Mouse (Mus musculus): ENCODE measurements around the gene Wnk2.

The Wnk2 gene

DNA sequence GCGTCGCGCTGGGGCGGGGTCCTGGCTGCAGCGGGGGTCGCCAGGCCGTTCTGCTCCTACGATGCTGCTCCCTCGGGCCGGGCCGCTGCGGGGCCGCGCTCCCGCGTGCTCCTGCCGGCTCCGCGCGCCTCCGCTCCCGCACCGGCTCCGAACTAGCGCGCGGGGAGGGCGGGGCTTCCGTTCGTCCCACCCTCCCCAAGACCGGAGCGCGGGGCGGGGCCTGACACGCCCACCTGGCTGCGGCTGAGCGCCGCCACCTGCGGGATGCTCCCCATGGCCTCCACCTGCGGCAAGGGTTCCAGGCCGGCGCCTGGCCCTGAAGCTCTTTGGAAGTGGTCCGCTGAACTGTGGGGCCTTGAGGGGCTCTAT, at the start of gene Wnk2:
Wnk2 (minus strand) TSS at position 157 of the 369 bp plus-strand sequence.
- peak; percentile 50 for DNase-seq (ENCODE audit: low spot score)

DNA sequence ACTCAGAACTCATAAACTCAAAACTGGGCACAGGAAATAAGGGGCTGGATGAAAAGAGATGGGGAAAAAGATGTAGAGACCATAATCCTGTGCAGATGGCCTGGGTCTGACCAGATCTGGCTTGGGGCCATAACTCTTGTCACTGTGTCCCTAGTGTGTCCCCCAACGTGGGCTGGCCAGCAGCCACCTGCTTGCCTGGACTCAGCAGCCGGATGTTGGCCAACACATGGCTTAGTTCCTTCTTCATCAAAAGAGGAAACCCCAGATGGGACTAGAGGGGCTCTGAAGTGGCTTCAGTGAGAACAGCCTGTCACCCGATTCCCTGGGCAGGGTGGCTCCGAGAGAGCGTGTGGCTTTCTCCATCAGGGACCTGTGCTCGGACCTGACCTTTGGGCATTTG, 49.0 kb upstream of the Wnk2 start:
- DNase-seq (ENCODE audit: low spot score): no peak

DNA sequence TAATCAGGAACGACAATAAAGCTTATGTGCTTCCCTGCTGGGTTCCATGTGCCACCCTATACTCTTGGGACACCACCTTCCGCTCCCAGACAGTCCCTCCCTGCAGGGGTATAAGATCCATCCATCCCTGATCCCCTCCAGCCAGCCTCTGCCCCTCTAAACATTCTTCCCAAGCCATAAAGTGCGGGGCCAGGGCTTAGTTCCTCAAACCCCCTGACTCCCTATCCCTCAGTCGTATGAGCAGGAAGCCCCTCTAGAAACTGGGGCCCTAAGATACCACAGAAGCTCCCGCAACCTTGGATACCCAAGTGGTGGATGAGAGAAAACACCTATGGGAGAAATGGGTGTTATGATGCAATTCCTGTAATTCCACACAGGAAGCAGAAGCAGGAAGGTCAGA, 48.4 kb upstream of the Wnk2 start:
- no peak for DNase-seq (ENCODE audit: low spot score)

DNA sequence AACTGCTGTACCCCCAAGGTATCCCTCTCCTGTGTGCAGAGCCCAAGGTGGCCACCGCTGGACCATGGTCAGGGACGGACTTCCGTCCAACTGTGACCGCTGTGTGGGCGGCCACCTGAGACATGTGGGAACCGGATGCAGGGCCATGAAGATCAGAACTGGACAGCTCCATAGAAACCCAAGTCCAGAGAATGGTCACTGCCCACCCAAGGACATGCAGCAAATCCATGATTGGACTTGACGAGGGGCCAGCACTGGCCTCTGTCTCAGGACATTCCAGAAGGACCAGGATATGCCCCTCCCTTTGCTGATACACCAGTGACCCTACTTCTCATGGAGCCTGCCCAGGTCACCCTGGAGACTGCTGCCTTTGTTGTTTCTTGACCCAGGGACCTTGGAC, 47.8 kb upstream of the Wnk2 start:
- DNase-seq (ENCODE audit: low spot score): no peak

DNA sequence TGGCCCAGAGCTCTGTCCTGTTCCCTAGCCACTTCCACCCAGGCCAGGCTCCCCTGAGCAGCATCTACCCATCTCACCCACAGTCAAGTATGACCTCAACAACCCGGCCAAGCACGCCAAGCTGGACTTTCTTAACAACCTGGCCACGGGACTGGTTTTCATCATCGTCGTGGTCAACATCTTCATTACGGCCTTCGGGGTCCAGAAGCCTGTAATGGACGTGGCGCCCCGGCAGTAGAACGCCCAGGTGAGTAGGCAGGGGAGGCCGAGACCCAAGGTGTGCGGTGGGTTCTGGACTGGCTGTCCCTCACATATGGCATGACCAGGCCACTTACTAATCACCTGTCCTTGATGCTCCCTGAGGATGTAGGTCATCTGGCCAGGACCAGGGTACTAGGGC, 47.0 kb upstream of the Wnk2 start:
- DNase-seq (ENCODE audit: low spot score): no peak

DNA sequence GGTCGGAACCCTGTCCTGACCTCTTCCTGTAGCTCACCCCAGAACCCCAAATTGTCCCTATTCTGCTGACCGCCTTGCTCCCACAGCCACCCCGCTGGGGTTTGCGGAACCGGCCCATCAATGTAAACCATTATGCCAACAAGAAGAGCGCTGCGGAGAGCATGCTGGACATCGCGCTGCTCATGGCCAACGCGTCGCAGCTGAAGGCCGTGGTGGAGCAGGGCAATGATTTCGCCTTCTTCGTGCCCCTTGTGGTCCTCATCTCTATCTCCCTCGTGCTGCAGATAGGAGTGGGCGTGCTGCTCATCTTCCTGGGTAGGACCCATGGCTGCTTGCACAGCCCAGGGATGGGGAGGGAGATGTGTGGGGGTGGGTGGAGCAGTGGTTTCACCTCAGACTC, 45.8 kb upstream of the Wnk2 start:
- no peak for DNase-seq (ENCODE audit: low spot score)

DNA sequence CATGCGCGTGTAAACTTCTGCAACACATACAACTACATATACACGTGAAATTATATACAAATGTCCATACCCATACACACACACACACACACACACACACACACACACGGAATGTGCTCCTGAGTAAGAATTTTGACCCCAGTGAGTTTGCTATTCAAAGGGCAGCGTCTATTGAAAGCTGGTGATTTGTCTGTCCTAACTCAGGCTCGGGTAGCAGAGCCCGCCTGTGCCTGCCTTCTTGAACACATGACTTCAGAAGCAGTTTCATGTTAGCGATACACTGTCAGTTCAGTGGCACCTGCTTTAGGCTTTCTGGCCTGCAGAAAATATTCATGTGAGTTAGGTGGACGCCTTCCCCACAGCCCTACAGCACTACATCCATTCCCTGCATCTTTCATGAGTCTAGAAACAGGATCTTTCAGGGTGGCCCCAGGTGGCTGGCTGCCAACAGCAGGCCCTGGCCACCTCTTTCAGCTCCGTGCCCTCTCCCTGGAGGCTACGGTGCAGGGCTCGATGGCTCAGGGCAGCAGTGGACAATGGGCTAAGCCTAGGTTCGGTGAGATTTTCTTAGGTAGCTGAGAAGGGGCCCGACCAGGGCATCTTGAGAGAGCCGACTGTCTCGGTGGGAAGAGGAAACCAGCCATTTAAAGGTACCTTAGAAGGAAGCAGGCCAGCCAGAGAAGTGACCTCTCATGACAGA, 44.5 kb upstream of the Wnk2 start:
- no peak for DNase-seq (ENCODE audit: low spot score)

DNA sequence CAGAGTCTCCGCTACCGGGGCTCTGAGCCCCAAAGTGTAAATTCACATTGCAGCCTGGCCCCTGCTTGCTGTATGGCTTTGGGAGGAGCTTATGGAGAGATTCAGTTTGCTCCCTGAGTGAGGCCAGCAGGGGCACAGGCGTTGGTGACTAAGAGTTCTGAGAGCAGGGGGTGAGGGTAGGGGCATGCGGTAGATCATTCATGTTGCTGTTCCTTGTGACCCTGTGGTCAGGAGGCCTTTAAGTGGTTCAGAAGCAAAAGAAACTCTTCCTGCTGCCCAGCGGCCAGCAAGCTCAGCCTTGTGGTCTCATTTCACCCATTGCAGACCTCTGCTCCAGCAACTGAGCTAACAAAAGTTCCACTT, 43.8 kb upstream of the Wnk2 start:
- no peak for DNase-seq (ENCODE audit: low spot score)

DNA sequence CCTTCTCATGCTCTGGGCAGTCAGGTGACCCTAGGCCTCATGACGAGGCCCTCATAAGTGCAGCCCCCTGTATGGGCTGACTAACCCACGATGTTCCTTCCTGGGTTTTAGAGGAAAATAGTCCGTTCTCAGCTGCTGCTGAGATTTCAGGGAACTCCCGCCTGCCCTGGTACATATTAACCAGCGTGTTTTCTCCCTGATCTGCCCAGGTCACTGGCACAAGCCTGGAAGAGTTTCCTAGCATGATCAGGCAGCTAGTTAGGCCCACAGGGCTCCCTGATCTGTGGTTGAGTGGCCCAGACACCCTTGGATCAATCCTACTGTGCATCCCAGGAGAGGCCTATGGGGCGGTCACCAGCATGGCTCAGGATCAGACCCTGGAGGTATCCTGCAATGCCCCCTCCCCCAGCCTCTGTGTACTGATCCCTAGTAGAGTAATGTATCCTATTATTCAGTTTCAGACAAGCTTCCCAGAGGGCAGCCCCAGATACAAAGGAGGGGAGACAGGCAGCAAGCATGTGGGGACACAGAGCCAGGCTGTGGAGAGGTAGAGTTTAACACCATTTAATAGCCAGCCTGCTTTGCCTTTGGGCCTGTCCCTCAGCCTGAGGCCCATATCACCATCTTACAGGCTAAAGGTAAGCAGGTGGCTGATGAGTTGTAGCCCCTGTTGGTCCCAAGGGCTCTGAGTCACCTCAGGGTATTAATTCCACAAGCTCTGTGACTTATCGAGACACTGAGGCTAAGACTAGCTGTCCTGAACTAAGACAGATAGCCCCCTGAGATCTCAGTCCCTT, 43.3 kb upstream of the Wnk2 start:
- DNase-seq (ENCODE audit: low spot score): no peak

DNA sequence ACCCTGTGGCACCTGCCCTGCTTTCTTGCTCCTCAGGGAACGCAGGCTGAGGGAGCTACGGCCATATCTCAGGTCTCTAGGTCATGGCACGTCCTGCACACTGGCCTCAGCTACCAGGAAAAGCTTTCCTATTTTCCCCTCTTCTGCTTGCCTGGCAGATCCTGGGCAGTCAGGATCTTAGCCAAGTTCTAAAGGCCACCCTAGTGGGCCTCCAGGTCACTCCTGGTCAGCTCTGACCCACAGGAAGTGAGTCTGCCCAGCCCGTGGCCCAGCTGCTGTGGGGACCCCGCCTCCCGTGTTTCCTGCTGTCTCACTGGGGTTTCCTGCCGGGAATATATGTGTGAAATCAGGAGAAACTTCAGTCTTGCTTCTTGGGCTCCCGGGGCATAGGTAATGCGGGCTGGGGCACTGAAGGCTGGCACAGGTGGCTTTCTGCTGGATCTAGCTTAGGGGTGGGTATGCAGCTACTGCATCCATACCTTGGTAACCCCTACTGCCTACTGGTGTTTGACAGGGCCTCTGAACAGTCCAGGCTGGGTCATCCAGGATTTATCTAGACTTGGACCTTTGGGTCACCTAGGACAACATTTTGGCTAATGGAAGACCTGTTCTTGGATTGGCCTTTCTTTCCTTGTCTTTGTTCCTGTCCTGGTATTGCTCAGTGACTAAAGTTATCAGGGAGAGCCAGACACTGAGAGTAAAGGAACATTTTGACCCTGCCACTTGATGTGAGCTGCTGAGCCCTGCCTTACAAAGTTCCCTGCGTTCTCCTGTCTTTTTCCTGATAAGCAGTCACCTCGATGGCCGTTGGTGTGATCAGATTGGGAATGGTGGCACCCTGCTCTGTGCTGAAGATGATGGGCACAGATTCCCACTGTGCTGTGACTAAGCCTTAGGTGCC, 42.4 kb upstream of the Wnk2 start:
- DNase-seq (ENCODE audit: low spot score): no peak

DNA sequence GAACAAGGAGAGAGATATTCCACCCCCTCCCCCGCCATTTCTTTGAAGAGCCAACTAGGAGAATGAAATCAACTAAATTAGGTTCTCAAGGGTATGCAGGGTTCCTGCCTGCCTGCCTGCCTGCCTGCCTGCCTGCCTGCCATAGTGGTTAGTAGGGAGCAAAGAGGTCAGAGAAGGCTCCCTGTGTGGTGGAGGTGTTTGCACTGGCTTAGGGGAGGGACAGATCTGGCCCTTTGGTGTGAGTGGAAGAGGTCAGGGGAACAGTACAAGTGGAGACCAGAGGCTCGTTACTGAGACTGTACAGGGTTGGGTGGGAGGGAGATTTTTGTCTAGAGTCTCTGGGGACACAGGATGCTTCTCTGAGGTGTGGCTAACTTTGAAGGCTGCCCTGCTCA, 41.1 kb upstream of the Wnk2 start:
- no peak for DNase-seq (ENCODE audit: low spot score)

DNA sequence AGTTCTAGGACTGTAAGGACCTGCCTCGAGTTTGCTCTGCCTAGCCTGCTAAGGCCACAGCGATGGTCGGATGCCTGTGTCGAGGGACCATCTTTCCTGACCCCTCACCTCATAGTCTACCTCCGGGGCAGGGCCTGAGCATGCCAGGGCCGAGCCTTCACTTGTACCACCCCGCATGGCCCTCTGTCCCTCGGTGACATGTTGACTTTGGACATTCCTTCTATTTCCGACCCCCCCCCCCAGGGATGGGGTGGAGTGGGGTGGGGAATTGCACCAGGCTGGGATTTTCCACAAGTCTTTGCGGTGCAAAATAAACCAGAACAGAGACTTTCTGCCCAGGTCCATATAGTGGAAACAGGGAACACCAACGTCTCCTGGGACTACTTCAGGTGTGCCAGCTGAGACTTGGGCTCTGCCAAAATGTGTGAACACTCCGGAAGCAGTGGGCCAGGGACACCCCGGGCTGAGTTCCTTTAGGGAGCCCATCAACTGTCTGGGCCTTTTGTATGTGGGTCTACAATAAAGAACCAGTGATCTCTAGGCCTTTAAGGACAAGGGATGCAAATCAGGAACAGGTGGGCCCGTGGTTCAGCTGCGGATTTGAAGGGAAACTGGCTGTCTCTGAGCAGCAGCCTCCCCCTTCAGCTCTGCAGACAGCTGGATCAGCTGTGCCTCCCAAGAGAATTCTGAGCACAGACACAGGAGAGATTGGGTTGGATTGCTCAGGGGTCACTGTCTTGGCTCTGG, 40.6 kb upstream of the Wnk2 start:
- no peak for DNase-seq (ENCODE audit: low spot score)

DNA sequence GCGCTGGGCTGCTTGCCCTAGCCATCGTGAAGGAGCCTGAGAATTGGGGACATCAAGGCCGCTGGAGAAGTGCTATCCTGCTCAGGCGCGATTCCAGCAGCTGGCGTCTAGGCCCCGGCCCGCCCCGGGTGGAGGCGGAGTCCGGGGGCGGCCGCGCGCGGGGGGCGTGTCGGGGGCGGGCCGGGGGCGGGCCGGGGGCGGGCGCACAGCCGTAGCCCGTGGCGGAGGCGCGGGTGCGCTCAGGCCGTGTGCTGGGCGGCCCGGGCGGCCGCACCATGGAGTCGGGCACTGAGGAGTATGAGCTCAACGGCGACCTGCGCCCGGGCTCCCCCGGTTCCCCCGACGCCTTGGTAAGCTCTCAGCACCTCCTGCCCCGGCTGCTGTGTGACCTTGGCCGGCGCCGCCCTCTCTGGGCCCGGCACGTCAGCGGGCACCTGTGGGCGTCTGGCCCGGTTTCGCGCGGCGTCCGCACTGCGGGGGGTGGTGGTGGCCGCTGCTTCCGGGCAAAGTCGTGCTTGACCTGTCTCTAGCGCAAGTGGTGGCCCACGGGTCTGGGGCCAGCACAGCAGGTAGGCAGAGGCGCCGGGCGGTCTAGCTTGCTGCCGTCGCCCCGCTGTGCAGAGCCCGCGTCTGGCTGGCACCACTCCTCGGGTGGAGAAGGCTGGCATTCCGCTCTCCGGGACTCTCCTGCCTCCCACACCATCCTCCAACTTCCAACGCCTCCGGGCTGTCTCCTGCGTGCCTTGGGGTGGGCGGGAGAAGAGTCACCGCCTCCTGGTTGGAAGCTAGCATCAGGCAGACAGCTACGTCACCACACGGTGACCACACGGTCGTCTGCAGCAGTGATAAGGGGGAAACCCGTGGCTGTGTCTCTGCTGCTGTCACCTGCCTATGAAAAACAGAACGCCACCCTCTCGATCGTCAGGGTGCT, 39.7 kb upstream of the Wnk2 start, which contains the start of gene Ninj1:
Ninj1 (plus strand) TSS at position 198 of the 931 bp plus-strand sequence.
- peak; percentile 82 for DNase-seq (ENCODE audit: low spot score)

DNA sequence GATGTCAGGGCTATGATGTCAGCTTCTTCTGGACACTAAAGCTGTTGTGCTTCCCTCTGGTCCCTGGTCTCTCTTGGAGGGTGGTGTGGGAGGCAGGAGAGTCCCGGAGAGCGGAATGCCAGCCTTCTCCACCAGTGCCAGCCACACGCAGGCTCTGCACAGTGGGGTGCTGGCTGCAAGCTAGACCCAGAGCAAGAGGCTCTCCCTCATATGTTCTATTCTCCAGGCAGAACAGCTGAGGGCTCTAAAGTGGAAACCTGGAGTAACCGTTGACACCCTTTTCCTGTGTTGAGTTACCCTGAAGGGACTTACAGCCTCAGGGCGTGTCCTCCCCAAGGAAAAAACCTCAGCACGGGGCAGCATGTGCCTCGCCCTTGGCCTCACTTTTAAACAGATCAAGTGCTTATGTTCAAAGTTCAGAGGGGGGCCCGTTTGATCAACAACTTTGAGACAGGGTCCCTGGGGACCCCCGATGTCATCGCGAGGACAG, 39.0 kb upstream of the Wnk2 start:
- no peak for DNase-seq (ENCODE audit: low spot score)

DNA sequence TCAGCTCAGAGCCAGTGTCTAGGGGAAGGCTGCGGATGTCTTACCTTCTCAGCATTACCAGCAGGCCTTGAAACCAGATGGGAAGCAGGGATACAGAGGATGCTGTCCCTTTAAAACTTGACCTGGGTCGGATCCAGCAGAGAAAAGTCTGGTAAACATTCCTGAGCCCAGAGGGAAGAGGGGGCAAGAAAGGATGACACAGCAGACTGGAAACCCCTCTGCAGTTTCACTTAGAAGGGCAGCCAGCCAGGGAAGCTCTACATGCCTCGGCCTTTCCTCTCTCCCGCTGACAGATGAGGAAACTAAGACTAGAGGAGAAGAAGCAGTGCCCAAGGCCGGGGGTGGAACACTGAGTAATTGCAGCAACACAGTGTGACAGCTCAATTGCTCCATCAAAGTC, 35.8 kb upstream of the Wnk2 start:
- no peak for DNase-seq (ENCODE audit: low spot score)

DNA sequence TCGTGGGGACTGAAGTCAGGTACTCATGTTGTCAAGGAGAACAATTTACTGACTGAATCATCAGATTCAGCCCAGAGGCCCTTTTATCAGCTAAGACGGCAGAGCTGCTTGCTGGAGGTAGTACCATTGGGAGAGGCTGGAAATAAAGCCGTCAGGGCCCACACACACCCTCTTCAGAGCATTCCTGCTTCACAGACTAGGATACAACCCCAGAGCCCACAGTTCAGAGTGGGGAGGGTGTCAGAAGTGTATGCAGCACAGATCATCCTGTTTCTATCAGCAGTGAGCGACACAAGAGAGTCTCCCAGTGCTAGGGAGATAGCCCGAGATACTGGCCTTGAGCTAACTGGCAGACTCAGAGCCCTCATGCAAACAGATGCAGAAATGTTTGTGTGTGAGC, 35.3 kb upstream of the Wnk2 start:
- DNase-seq (ENCODE audit: low spot score): no peak

DNA sequence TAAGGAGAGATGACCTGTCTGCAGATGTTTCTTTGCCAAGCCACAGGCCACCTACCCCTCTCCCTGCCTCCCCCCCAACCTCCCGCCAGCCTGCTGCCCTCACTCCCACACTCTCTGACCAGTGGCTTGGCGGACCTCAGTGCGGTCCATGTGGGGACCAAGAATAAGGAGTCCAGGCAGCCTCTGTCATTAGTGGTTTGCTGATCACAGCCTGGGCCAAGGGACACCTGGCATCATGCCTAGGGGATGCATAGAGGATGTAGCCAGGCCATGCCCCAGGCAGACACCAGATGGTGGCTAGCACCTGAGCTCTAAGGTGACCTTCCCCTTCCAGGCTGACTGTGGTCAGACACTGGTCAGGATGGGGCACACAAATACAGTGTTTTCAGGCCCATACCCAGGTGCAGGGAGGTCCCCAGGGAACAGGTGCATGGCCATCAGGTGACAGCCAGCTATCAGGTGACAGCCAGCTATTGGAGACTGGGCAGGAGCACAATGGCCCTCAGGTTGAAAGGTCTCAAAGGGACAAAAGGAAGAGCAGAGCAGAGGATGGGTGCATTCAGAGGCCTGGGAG, 33.7 kb upstream of the Wnk2 start:
- DNase-seq (ENCODE audit: low spot score): no peak

DNA sequence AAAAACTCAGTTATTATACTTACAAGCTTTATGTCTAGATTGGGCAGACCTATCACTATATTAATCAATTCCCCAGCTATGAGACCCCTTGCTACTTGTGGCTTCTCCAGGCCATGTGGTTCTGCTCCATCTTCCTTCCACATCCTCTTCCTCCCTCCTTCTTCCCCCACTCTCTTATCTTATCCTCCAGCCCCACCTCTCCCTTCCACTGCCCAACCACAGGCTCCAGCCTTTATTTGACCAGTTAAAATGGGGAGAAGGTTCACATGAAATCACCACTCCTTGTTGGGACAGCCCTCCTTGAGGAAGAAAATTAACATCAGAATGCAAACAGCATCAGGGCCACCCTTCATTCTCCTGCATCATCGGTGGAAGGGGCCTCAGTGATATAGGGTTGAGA, 32.9 kb upstream of the Wnk2 start:
- no peak for DNase-seq (ENCODE audit: low spot score)

DNA sequence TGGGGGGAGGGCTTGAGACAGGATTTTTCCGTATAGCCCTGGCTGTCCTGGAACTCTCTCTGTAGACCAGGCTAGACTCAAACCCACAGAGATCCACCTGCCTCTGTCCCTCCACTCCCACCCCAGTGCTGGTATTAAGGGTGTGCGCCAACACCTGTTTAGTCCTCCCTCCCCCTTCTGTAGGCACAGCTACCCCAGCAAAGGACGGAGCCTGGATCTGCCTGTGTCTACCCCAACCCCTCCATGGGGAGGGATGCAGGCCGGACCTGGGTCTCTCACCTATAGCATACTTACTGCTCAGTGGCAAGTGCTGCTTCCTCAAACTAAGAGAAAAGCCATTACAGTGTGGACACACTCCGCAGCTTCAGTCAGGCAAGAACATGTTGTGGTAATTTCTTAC, 32.5 kb upstream of the Wnk2 start:
- DNase-seq (ENCODE audit: low spot score): no peak

DNA sequence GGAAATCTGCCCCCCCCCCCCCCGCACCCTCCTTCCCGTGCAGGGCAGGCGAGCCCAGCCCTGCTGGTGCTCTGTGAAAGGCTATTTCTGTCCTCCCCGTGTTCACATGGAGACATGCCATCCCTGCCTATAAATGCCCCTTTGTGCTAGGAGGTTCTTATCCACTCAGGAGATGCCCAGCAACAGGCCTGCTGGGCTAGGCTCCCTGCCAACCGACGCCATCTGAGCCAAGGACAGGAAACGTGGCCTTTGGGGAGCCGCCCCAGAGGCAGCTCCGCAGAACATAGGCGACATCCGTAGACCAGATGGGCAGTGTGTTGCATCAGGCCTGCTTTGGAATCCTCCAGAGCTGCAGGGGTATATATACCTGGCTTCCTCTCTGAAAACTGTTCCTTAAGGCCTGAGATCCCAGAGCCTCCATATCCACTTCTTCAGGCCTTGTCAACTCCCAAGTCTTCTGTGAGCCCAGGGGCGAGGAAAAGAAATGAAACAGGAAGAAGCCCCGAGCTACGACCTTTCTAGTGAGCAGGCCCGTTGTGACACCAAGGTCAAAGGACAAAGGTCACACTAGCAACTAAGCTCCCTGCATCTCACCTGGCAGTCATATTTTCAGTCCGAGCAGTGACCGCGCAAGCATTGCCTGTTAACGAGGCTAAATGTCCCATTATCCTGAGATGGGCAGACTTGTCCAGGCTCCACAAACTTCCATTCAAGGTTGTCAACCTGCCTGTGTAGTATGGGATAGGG, 31.2 kb upstream of the Wnk2 start:
- DNase-seq (ENCODE audit: low spot score): peak; percentile 39

All from ovary, postnatal 14 days (tissue).